Comparison of ENCODE assay signal across 9 mouse cellular contexts in genomic region chr19:34241247-34241915, GRCm38 (mm10). TPM values are rescaled to one million over a fixed set of nuclear protein-coding genes. Genes with fewer than 3 reads are reported as not detected.
DNase-seq lines count a peak whose midpoint lies in the region; ATAC-seq and TF ChIP-seq lines count a peak whose summit lies in the region.
"Had no signal": no experiment of that assay in that cellular context is flagged by ENCODE, and none has a peak within 500 bp of the region (broad histone marks: within the 10 kb centered on the region; RNA-seq: fewer than 3 reads in every experiment).

No protein-coding gene starts in this region.

- whole genome bisulfite sequencing in limb, embryonic 14.5 days, result 63% methylated on average over 15 of the region's 15 CpGs
- WGBS in limb, embryonic 10.5 days, result 73% methylated on average over 15 of the region's 15 CpGs

- no peak overlapping the region for H3K4me3 ChIP-seq in limb, embryonic 14.5 days (replicated peaks; ENCODE audit: low read length)
- H3K4me3 ChIP-seq in limb, embryonic 10.5 days, result no peak overlapping the region
- H3K4me3 ChIP-seq: megakaryocyte, embryonic 14.5 days had no signal

- peak; percentile 30 for DNase-seq in cerebellum, adult 9-10 months
- no peak for DNase-seq in cerebellum, adult 11-12 months
- peak; percentile 31 for DNase-seq in limb, embryonic 14.5 days (ENCODE audit: low spot score)
- no peak for DNase-seq in limb, embryonic 10.5 days (ENCODE audit: low spot score)
- DNase-seq in mesoderm, embryonic 11.5 days (ENCODE audit: low read depth, low spot score), result peak; percentile 55
- no peak for DNase-seq in right cerebral cortex, postnatal 10 days (ENCODE audit: low spot score in 2 of 2)
- no peak for DNase-seq in ovary, adult 18-20 months (ENCODE audit: low spot score)

- peaks cover 20% of the 10 kb centered on the region for H3K36me3 ChIP-seq in limb, embryonic 14.5 days (ENCODE audit: control insufficient read depth, insufficient read depth, low read length)
- H3K36me3 ChIP-seq in limb, embryonic 10.5 days, result peaks cover 28% of the 10 kb centered on the region

- ATAC-seq in limb, embryonic 14.5 days (ENCODE audit: low FRiP score, low read depth), result peak; percentile 32; the same call in 1 of the 2 replicates
- ATAC-seq in common myeloid progenitor, adult 5-6 weeks (replicated peaks; ENCODE audit: low read depth, poor library complexity, severe bottlenecking), result peak; percentile 68; the same call in 1 of the 2 replicates

- TF ChIP-seq POLR2A in limb, embryonic 14.5 days (IDR thresholded peaks at IDR 0.05; ENCODE audit: borderline replicate concordance, extremely low read depth, insufficient read depth, insufficient read length), result no peak

- no peak overlapping the region for H3K9ac ChIP-seq in limb, embryonic 14.5 days (ENCODE audit: low read depth, low read length, severe bottlenecking)

- no peaks in the 10 kb centered on the region for H3K4me1 ChIP-seq in limb, embryonic 14.5 days (ENCODE audit: control insufficient read depth, insufficient read depth, low read length)
- H3K4me1 ChIP-seq in limb, embryonic 10.5 days, result no peaks in the 10 kb centered on the region

- no peak overlapping the region for H3K27ac ChIP-seq in limb, embryonic 14.5 days (replicated peaks; ENCODE audit: low read depth, low read length)
- H3K27ac ChIP-seq in limb, embryonic 10.5 days, result no peak overlapping the region

- no peaks in the 10 kb centered on the region for H3K9me3 ChIP-seq in limb, embryonic 14.5 days (ENCODE audit: control insufficient read depth, low read length)
- H3K9me3 ChIP-seq in limb, embryonic 10.5 days (replicated peaks), result no peaks in the 10 kb centered on the region
- H3K9me3 ChIP-seq: megakaryocyte, embryonic 14.5 days had no signal

- no peak overlapping the region for H3K4me2 ChIP-seq in limb, embryonic 14.5 days (replicated peaks; ENCODE audit: low read depth, low read length, severe bottlenecking)

- H3K27me3 ChIP-seq in limb, embryonic 14.5 days (ENCODE audit: control insufficient read depth, insufficient read depth, low read length), result no peaks in the 10 kb centered on the region
- H3K27me3 ChIP-seq in limb, embryonic 10.5 days (ENCODE audit: low read depth, poor library complexity, severe bottlenecking), result no peaks in the 10 kb centered on the region

RNA-seq across cellular contexts. Expression of gene Acta2, which starts 14.0 kb away (rescaled TPM):
- 289 and 290 TPM in 2 replicates for polyA plus RNA-seq in limb, embryonic 14.5 days (2012; rRNA removed)
- polyA plus RNA-seq in limb, embryonic 14.5 days (2014; fragmentation: Nextera tagmentation; extraction: Ambion mirVana), result 241 and 313 TPM in 2 replicates
- polyA plus RNA-seq in limb, embryonic 10.5 days (2016; fragmentation: Nextera tagmentation; extraction: Ambion mirVana), result 12.0 and 19.9 TPM in 2 replicates
- not detected in 2 replicates for total RNA-seq in common myeloid progenitor, adult 5-6 weeks (2017)

RNA-seq across cellular contexts. Expression of gene Fas, which starts 49.1 kb away (rescaled TPM):
- polyA plus RNA-seq in limb, embryonic 14.5 days (2012; rRNA removed), result 1.3 and 1.7 TPM in 2 replicates
- 4.2 and 6.1 TPM in 2 replicates for polyA plus RNA-seq in limb, embryonic 14.5 days (2014; fragmentation: Nextera tagmentation; extraction: Ambion mirVana)
- 0.53 and 0.94 TPM in 2 replicates for polyA plus RNA-seq in limb, embryonic 10.5 days (2016; fragmentation: Nextera tagmentation; extraction: Ambion mirVana)
- total RNA-seq in common myeloid progenitor, adult 5-6 weeks (2017), result 0.44 and 0.73 TPM in 2 replicates

RNA-seq across cellular contexts. Expression of gene Stambpl1, which starts 49.4 kb away (rescaled TPM):
- 8.6 and 9.0 TPM in 2 replicates for polyA plus RNA-seq in limb, embryonic 14.5 days (2012; rRNA removed)
- 14.8 and 16.6 TPM in 2 replicates for polyA plus RNA-seq in limb, embryonic 14.5 days (2014; fragmentation: Nextera tagmentation; extraction: Ambion mirVana)
- polyA plus RNA-seq in limb, embryonic 10.5 days (2016; fragmentation: Nextera tagmentation; extraction: Ambion mirVana), result 13.8 and 15.7 TPM in 2 replicates
- 8.0 and 12.1 TPM in 2 replicates for total RNA-seq in common myeloid progenitor, adult 5-6 weeks (2017)

Comparison
In these comparisons a context has a peak if more than half of its experiments do, and no peak if none do; other contexts are left out.
1. DNase-seq: peak in cerebellum, adult 9-10 months (single experiment), limb, embryonic 14.5 days (single experiment) and mesoderm, embryonic 11.5 days (single experiment); none in cerebellum, adult 11-12 months (single experiment), limb, embryonic 10.5 days (single experiment), right cerebral cortex, postnatal 10 days (0 of 2) and ovary, adult 18-20 months (single experiment).
2. RNA of gene Acta2, which starts 14.0 kb away (polyA plus RNA-seq): 241 to 313 TPM in limb, embryonic 14.5 days; 12.0 to 19.9 TPM in limb, embryonic 10.5 days; every median in the first group is over 10 times any median in the second.